Mouse (Mus musculus) adipocyte (in vitro differentiated cells): ENCODE results near the gene Setd1a.
A peak's percentile ranks its signal among the peaks of the same experiment; 100 is the strongest.
"Not testable (repeated sequence)": the region's sequence is repeated elsewhere in the genome, so short reads cannot be mapped to it uniquely, and the experiment has no call there.

Experiments
- DNase-seq: peaks from one replicate; pipeline ENCODE4 v3.0.0-alpha.2; 2016; ENCODE audit warnings: low spot score

Gene Setd1a

GRCm38 (mm10) chr7:127837878-127838277, 61.4 kb downstream of the Setd1a start:
- DNase-seq: not testable (repeated sequence)

GRCm38 (mm10) chr7:127840031-127840430, 63.6 kb downstream of the Setd1a start:
- DNase-seq: not testable (repeated sequence)

GRCm38 (mm10) chr7:127840886-127841285, 64.4 kb downstream of the Setd1a start:
- DNase-seq: no peak

- DNase-seq: peak; percentile 82
Observed at GRCm38 (mm10) chr7:127841340-127842000, 65.0 kb downstream of the Setd1a start.

- peak; percentile 81 for DNase-seq
Observed at GRCm38 (mm10) chr7:127842001-127842718, 65.7 kb downstream of the Setd1a start.
